Mouse (Mus musculus) induced T-regulatory cell, adult 2 months (primary cell): Measurements from ENCODE around the gene Btbd35f7.
"Not testable (repeated sequence)": the region's sequence is repeated elsewhere in the genome, so short reads cannot be mapped to it uniquely, and the experiment has no call there.

Experiments used
- DNase-seq: peaks from one replicate; pipeline ENCODE4 v3.0.0-alpha.2; 2012; ENCODE audit warnings: low read depth

The Btbd35f7 gene

GRCm38 (mm10) chrX:5668767-5669166, at the start of gene Btbd35f7:
TSS of gene Btbd35f7 (plus strand) at chrX:5669067.
- DNase-seq: not testable (repeated sequence)
